Mouse (Mus musculus) hindbrain, postnatal 0 days (tissue): ENCODE data around the gene Ergic1. TPM values are rescaled to one million over a fixed set of nuclear protein-coding genes. Genes with fewer than 3 reads are reported as not detected.

ENCODE experiments used
- ATAC-seq: fragments of 200-750 bp; cut with Nextera tagmentation; 2 replicates; pipeline ENCODE4 v1.8.0; 2017; ENCODE audit warnings: mild to moderate bottlenecking, moderate TSS enrichment, moderate library complexity
- DNase-seq: peaks from one replicate; pipeline ENCODE4 v3.0.0-alpha.2; 2015; ENCODE audit warnings: low spot score
- H3K27ac ChIP-seq: fragments of 300-500 bp; sonication (generic); 2 replicates; pipeline ENCODE4 v1.5.1; 2014; ENCODE audit warnings: mild to moderate bottlenecking
- H3K27me3 ChIP-seq: fragments of 300-500 bp; sonication (generic); 2 replicates; pipeline ENCODE4 v1.6.1; 2014; ENCODE audit warnings: low read length, mixed read lengths; ENCODE audit not compliant: insufficient read depth
- H3K36me3 ChIP-seq: fragments of 300-500 bp; sonication (generic); 2 replicates; pipeline ENCODE4 v1.6.1; 2014; ENCODE audit warnings: low read length, mixed read lengths; ENCODE audit not compliant: insufficient read depth
- H3K4me1 ChIP-seq: fragments of 300-500 bp; sonication (generic); 2 replicates; pipeline ENCODE4 v1.6.1; 2014; ENCODE audit warnings: antibody characterized with exemption, low read length, mixed read lengths; ENCODE audit not compliant: insufficient read depth
- H3K4me2 ChIP-seq: fragments of 300-500 bp; sonication (generic); 2 replicates; pipeline ENCODE4 v1.6.1; 2014; ENCODE audit warnings: low read depth, mild to moderate bottlenecking, low read length, moderate library complexity, mixed read lengths
- H3K4me3 ChIP-seq: fragments of 300-500 bp; sonication (generic); 2 replicates; pipeline ENCODE4 v1.5.1; 2014; ENCODE audit warnings: low read length
- H3K9ac ChIP-seq: fragments of 300-500 bp; sonication (generic); replicated peaks from 2 replicates; pipeline ENCODE4 v1.6.1; 2014; ENCODE audit warnings: mild to moderate bottlenecking, low read length, moderate library complexity, mixed read lengths
- H3K9me3 ChIP-seq: fragments of 300-500 bp; sonication (generic); 2 replicates; pipeline ENCODE4 v1.6.1; 2016; ENCODE audit warnings: low read length, mixed read lengths
- CTCF ChIP-seq: IDR thresholded peaks from 2 replicates; pipeline ENCODE4 v1.5.1; 2016; ENCODE audit warnings: antibody characterized with exemption, control low read depth, low read depth
- WGBS: fragments of 180-500 bp; shearing (Covaris S2); extraction: QIAGEN DNeasy Blood & Tissue Kit; methylation state at CpG from one replicate; pipeline ENCODE4 v1.1.7; 2014; 5-methylcytosine and 5-hydroxymethylcytosine counted together
- polyA plus RNA-seq: library from polyadenylated mRNA; unstranded; fragments of >200 nt; fragmentation: Nextera tagmentation; extraction: Ambion mirVana; gene quantifications from 2 replicates; pipeline ENCODE4 v1.2.1, GENCODE M21; 2015
- total RNA-seq: library from RNA; depleted of rRNA; stranded (reverse); fragments of >200 nt; gene quantifications from 2 replicates; pipeline ENCODE4 v1.2.3, GENCODE M21; 2014

Ergic1 gene
- total and polyA plus RNA-seq, 2 experiments from 2014 or later: 93.5 to 250 TPM

DNA sequence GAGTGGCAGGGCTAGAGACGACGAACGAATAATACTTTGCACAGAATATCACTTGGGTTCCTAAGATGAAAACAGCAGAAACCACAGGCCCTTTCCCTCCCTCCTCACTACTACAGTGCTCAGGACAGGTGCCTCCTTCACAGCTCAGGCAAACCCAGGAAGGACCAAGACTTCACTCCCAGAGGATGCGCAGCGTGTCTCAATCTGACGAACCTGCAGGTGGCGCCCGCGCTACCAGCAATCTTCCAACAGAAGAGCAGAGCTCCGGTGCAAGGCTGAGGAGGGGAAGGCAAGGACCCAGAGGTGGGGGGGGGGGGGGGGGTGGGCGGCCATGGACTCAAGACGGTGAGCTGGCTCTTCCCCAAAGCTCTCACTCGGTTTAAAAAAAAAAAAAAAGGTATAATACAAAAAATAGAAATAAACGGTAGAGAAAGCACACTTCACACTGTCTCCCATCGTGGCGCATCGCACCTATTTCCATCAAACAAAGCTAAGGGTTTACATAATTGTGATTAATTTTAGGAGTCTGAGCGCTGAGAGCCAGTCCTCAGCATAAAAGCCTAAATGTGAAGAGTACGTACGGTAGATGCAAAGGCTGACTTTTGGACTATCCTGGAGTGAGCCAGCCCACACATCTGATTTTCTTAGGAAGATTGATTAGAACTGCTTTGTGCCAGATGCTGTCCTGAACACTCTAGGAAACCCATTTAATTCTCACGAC, 99.1 kb downstream of the Ergic1 start:
- peaks cover 9% of the 10 kb centered on the region for H3K36me3 ChIP-seq
- ATAC-seq: peak; percentile 64
- peak; percentile 82 for TF ChIP-seq CTCF
- H3K4me1 ChIP-seq: peaks cover 9% of the 10 kb centered on the region; the same call in 1 of the 2 replicates
- peak overlapping the region; percentile 44 for H3K4me2 ChIP-seq
- WGBS: 27% methylated on average over 20 of the region's 21 CpGs
- peak; percentile 90 for DNase-seq
- no peaks in the 10 kb centered on the region for H3K9me3 ChIP-seq
- 0 out of 2 replicates have a peak overlapping the region, but pooled peaks have one; percentile 25 for H3K9ac ChIP-seq
- H3K27me3 ChIP-seq: no peaks in the 10 kb centered on the region
- no peak overlapping the region for H3K27ac ChIP-seq
- H3K4me3 ChIP-seq: no peak overlapping the region

GRCm38 (mm10) chr17:26662204-26662603, 100.9 kb downstream of the Ergic1 start:
- no peak overlapping the region for H3K4me3 ChIP-seq
- H3K27ac ChIP-seq: no peak overlapping the region
- H3K4me2 ChIP-seq: no peak overlapping the region
- WGBS: 82% methylated on average over 5 of the region's 5 CpGs
- H3K36me3 ChIP-seq: no peaks in the 10 kb centered on the region
- no peaks in the 10 kb centered on the region for H3K27me3 ChIP-seq
- ATAC-seq: no peak
- no peak for TF ChIP-seq CTCF
- no peaks in the 10 kb centered on the region for H3K9me3 ChIP-seq
- no peak for DNase-seq
- H3K9ac ChIP-seq: 0 out of 2 replicates have a peak overlapping the region, but pooled peaks have one; percentile 30
- H3K4me1 ChIP-seq: peaks cover 9% of the 10 kb centered on the region; the same call in 1 of the 2 replicates

DNA sequence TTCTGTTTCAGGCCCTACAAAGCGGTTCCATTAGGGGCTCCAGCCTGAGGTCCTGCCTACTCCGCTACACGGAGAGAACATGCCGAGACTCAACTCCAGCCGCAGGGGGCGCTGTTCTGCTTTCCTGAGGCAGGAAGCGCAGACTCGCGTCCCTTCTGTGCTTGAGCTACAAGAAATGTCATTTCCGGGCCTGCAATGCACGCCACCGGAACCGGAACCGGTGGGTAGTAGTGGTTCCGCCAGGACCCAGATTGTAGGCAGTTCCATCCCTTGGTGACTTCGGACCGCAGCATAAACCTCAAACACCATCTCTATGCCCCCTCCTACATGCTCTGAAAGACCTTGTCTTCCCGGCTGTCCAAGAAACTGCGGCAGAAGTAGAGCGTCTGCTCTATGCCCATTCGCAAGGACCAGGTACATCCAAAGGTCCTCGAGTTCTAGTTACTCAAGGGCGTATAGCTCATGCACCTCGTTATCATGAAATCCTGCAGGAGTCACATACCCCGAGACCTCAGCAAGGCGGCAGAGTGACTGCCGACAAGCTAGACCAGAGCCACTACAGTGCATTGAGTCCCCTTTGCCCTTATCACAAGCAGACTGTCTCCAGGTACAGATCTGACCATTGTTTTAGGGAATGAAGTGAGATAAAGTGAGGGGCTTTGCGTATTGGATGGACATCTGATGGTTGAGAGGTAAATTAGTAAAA, 101.8 kb downstream of the Ergic1 start, which contains the start of gene Atp6v0e:
Gene Atp6v0e, plus strand, starts transcription at position 254 of the 706 bp plus-strand sequence.
- peak within 1 kb of the TSS; percentile 89 for H3K4me2 ChIP-seq
- H3K27ac ChIP-seq: peak within 1 kb of the TSS; percentile 80
- H3K9ac ChIP-seq: peak within 1 kb of the TSS; percentile 70
- TF ChIP-seq CTCF: peak; percentile 99
- H3K4me3 ChIP-seq: peak within 1 kb of the TSS; percentile 66
- WGBS: 2% methylated on average over 28 of the region's 28 CpGs
- DNase-seq (peak; percentile 99), ATAC-seq (peak; percentile 87)
- peaks cover 9% of the 10 kb centered on the region; the same call in 1 of the 2 replicates for H3K4me1 ChIP-seq
- no peaks in the 10 kb centered on the region for H3K27me3 ChIP-seq
- no peaks in the 10 kb centered on the region for H3K9me3 ChIP-seq
- no peaks in the 10 kb centered on the region for H3K36me3 ChIP-seq

- H3K9me3 ChIP-seq: no peaks in the 10 kb centered on the region
- H3K36me3 ChIP-seq: no peaks in the 10 kb centered on the region
- no peak overlapping the region for H3K9ac ChIP-seq
- ATAC-seq: no peak
- H3K4me3 ChIP-seq: no peak overlapping the region
- H3K27me3 ChIP-seq: no peaks in the 10 kb centered on the region
- no peak overlapping the region for H3K27ac ChIP-seq
- no peak for DNase-seq
- no peak for TF ChIP-seq CTCF
- WGBS: 85% methylated on average over 4 of the region's 4 CpGs
- H3K4me2 ChIP-seq: no peak overlapping the region
- H3K4me1 ChIP-seq: peaks cover 9% of the 10 kb centered on the region; the same call in 1 of the 2 replicates
These were observed 104.3 kb downstream of the Ergic1 start for GRCm38 (mm10) chr17:26665600-26665999.

DNA sequence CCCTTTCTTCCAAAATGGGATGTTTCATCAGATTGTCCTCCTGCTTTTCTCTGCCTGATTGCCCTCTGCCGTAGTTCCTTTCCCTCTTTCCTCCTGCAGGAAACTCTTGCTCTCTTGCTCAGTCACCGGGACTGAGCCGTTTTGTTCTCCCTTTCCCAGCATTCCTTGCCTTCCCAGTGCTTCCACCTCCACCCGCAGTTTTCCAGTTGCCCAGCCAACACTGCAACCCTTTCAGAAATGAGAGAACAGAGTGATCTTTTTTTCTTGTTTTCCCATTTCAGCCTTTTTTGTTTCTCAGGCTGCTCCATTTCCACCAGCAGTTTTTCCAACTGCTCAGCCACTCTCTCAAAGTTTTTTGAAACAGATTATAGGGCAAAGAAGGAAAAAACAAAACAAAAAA, 110.0 kb downstream of the Ergic1 start:
- Histone ChIP-seq H3K27ac (no peak overlapping the region; the same call in 1 of the 2 replicates), H3K36me3 (no peaks in the 10 kb centered on the region), H3K4me1 (no peaks in the 10 kb centered on the region), H3K9me3 (no peaks in the 10 kb centered on the region), H3K4me2 (no peak overlapping the region), H3K9ac (no peak overlapping the region), H3K4me3 (no peak overlapping the region), H3K27me3 (no peaks in the 10 kb centered on the region)
- no peak for TF ChIP-seq CTCF
- ATAC-seq: no peak
- WGBS: 45% methylated on average over 4 of the region's 4 CpGs
- DNase-seq: no peak

- peaks cover 4% of the 10 kb centered on the region for H3K4me1 ChIP-seq
- no peaks in the 10 kb centered on the region for H3K27me3 ChIP-seq
- no peak for DNase-seq
- H3K4me3 ChIP-seq: peak overlapping the region; percentile 88
- peak overlapping the region; percentile 78 for H3K4me2 ChIP-seq
- WGBS: 15% methylated on average over 7 of the region's 7 CpGs
- H3K9ac ChIP-seq: peak overlapping the region; percentile 24
- peak; percentile 52 for ATAC-seq
- H3K36me3 ChIP-seq: no peaks in the 10 kb centered on the region
- H3K9me3 ChIP-seq: no peaks in the 10 kb centered on the region
- H3K27ac ChIP-seq: peak overlapping the region; percentile 94
- no peak for TF ChIP-seq CTCF
These were observed 114.6 kb downstream of the Ergic1 start for GRCm38 (mm10) chr17:26675845-26676244.
